Mouse (Mus musculus): ENCODE measurements around the gene Dgkz. TPM values are rescaled to one million over a fixed set of nuclear protein-coding genes. Genes with fewer than 3 reads are reported as not detected.

The Dgkz gene
- total and polyA plus RNA-seq, 2 experiments from 2014 or later, result 36.6 to 144 TPM

DNA sequence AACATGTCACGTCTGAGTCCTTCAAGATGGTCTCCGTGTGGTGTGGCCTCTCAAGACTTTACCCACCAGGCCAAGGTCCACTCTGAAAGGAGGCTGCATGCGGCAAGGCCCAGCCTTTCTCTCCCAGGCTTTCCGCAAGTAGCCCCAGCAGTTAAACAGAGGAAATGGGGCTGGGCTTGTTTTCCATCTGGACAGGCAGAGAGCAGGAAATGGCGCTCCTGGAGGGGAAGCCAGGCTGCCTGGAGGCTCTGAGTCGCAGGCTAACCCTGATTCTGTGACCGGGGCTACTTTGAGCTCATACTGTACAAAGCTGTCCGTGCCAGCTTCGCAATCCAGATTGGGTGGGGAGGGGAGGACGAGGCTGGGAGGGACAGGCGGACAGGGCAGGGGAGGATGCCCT, 7.7 kb downstream of the Dgkz start:
- no peak for DNase-seq (ENCODE audit: low spot score)
- 71% methylated on average over 11 of the region's 11 CpGs for WGBS
- Histone ChIP-seq H3K9me3 (ENCODE audit: low read length) (no peaks in the 10 kb centered on the region), H3K4me2 (ENCODE audit: low read depth, low read length, poor library complexity, severe bottlenecking) (no peak overlapping the region), H3K36me3 (ENCODE audit: insufficient read depth, low read length) (no peaks in the 10 kb centered on the region), H3K27me3 (ENCODE audit: insufficient read depth, low read length) (no peaks in the 10 kb centered on the region), H3K27ac (ENCODE audit: low read depth, low read length) (no peak overlapping the region), H3K9ac (replicated peaks; ENCODE audit: low read length, poor library complexity, severe bottlenecking) (no peak overlapping the region), H3K4me3 (ENCODE audit: low read depth, low read length) (no peak overlapping the region), H3K4me1 (ENCODE audit: insufficient read depth, low read length) (peaks cover 11% of the 10 kb centered on the region; the same call in 1 of the 2 replicates)
- TF ChIP-seq CTCF (IDR thresholded peaks at IDR 0.05), result no peak
- no peak for ATAC-seq (ENCODE audit: low FRiP score)

DNA sequence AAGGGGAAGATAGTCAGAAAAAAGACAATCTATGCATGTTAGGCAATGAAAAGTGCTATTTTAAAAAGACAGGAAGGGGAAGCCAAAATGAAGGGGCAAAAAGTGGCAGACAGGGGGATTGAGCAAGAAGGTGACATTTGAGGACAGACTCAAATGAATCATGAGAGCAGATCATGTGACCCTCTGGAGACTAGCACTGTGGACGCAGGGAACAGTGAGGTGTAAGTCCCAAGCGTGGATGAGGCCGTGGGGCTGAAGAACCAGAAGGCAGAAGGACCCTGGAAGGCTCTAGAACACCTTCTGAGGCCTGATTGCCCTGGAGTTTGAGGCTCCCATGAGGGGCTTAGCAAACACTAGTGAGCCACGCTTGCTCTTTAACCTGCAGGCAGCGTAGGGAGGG, 9.3 kb downstream of the Dgkz start:
- Histone ChIP-seq H3K36me3 (ENCODE audit: insufficient read depth, low read length) (no peaks in the 10 kb centered on the region), H3K27me3 (ENCODE audit: insufficient read depth, low read length) (no peaks in the 10 kb centered on the region), H3K27ac (ENCODE audit: low read depth, low read length) (no peak overlapping the region), H3K4me2 (ENCODE audit: low read depth, low read length, poor library complexity, severe bottlenecking) (no peak overlapping the region), H3K4me3 (ENCODE audit: low read depth, low read length) (no peak overlapping the region), H3K9ac (replicated peaks; ENCODE audit: low read length, poor library complexity, severe bottlenecking) (no peak overlapping the region), H3K4me1 (ENCODE audit: insufficient read depth, low read length) (peaks cover 13% of the 10 kb centered on the region; the same call in 1 of the 2 replicates), H3K9me3 (ENCODE audit: low read length) (no peaks in the 10 kb centered on the region)
- ATAC-seq (ENCODE audit: low FRiP score), result no peak
- TF ChIP-seq CTCF (IDR thresholded peaks at IDR 0.05), result no peak
- 90% methylated on average over 5 of the region's 5 CpGs for WGBS
- no peak for DNase-seq (ENCODE audit: low spot score)

DNA sequence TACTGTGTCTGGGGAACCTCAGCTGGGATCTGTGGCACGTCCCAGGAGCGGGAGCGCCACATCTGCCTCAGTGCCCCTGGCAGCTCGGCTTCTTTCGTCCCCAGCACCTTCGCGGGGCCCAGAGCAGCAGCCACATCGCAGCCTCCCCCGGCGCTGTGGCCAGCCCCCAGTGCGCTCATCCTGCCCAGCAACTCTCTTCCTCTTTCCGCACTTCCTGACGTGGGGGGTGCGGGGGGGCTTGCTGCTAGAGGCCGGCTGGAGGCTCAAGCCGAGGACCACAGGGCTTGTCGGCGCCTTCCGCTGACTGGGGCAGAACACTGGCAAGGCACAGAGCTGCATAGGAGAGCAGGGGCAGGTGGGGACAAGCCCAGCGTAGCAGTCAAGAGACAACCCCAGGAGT, 10.2 kb downstream of the Dgkz start:
- peaks cover 9% of the 10 kb centered on the region; the same call in 1 of the 2 replicates for H3K4me1 ChIP-seq (ENCODE audit: insufficient read depth, low read length)
- 26% methylated on average over 20 of the region's 20 CpGs for WGBS
- H3K9ac ChIP-seq (replicated peaks; ENCODE audit: low read length, poor library complexity, severe bottlenecking), result no peak overlapping the region; the same call in 1 of the 2 replicates
- no peaks in the 10 kb centered on the region for H3K9me3 ChIP-seq (ENCODE audit: low read length)
- no peak for ATAC-seq (ENCODE audit: low FRiP score)
- TF ChIP-seq CTCF (IDR thresholded peaks at IDR 0.05), result no peak
- no peak overlapping the region for H3K27ac ChIP-seq (ENCODE audit: low read depth, low read length)
- H3K36me3 ChIP-seq (ENCODE audit: insufficient read depth, low read length), result no peaks in the 10 kb centered on the region
- DNase-seq (ENCODE audit: low spot score), result no peak
- H3K4me2 ChIP-seq (ENCODE audit: low read depth, low read length, poor library complexity, severe bottlenecking), result 0 out of 2 replicates have a peak overlapping the region, but pooled peaks have one; percentile 18
- no peaks in the 10 kb centered on the region for H3K27me3 ChIP-seq (ENCODE audit: insufficient read depth, low read length)
- peak overlapping the region; percentile 2; the same call in 1 of the 2 replicates for H3K4me3 ChIP-seq (ENCODE audit: low read depth, low read length)

DNA sequence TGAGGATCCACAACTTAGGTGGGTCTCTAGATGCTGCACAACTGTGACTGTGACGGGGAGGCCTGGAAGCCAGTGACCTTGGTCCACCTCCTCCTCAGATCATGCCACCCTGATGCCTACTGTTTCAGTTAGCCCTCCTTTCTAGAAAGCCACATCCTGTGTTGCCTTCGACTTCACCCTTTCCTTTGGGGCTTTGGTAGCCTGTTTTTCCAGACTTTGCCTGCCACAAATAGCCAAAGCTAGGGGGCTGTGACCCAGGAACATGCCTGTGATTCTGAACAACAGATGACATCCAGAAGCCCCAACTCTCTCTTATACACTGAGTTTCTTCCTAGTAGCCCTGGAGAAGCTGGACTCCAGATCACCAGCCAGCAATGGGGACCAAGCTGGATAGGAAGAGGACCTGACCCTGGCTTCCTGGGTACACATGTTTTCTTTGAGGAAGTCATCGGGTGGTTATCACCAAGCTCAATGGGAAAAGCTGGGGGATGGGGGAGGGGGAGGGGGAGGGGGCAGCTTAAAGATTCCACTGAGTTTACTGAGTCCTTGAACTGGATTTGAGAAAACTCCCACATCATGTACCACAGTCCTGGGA, 11.0 kb downstream of the Dgkz start:
- ATAC-seq (ENCODE audit: low FRiP score) (no peak), DNase-seq (ENCODE audit: low spot score) (no peak)
- no peak overlapping the region for H3K9ac ChIP-seq (replicated peaks; ENCODE audit: low read length, poor library complexity, severe bottlenecking)
- H3K27me3 ChIP-seq (ENCODE audit: insufficient read depth, low read length), result no peaks in the 10 kb centered on the region
- H3K36me3 ChIP-seq (ENCODE audit: insufficient read depth, low read length), result no peaks in the 10 kb centered on the region
- H3K27ac ChIP-seq (ENCODE audit: low read depth, low read length), result no peak overlapping the region
- H3K4me3 ChIP-seq (ENCODE audit: low read depth, low read length), result no peak overlapping the region
- 83% methylated on average over 3 of the region's 3 CpGs for WGBS
- no peak overlapping the region for H3K4me2 ChIP-seq (ENCODE audit: low read depth, low read length, poor library complexity, severe bottlenecking)
- peaks cover 9% of the 10 kb centered on the region; the same call in 1 of the 2 replicates for H3K4me1 ChIP-seq (ENCODE audit: insufficient read depth, low read length)
- no peaks in the 10 kb centered on the region for H3K9me3 ChIP-seq (ENCODE audit: low read length)
- TF ChIP-seq CTCF (IDR thresholded peaks at IDR 0.05), result no peak

DNA sequence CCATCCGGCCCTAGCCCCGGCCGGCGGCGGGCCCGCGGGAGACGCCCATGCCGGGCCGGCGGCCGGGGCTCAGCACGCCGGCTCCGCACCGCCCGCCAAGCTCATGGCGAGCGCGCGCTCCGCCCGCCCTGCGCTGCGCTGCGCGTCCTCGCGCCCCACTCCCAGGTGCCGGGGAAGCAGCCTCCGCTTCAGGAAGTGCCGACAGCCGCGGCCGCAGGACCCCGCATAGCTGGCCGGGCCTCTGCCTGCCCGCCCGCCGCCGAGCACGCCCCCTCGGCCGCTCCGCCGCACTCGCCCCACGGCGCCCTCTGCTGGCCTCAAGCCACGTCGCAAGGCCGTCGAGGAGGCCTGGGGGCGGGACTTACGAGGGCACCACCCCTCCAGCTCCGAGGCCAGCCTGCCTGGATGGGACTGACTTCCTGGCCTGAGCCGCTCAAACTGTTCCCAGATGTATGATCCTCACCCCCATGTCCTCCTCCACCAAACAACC, 12.2 kb downstream of the Dgkz start:
- H3K9ac ChIP-seq (replicated peaks; ENCODE audit: low read length, poor library complexity, severe bottlenecking), result peak overlapping the region; percentile 84
- WGBS, result 2% methylated on average over 30 of the region's 57 CpGs
- TF ChIP-seq CTCF (IDR thresholded peaks at IDR 0.05), result peak; percentile 85
- peak overlapping the region; percentile 87 for H3K4me3 ChIP-seq (ENCODE audit: low read depth, low read length)
- ATAC-seq (ENCODE audit: low FRiP score) (peak; percentile 93), DNase-seq (ENCODE audit: low spot score) (peak; percentile 92)
- H3K27me3 ChIP-seq (ENCODE audit: insufficient read depth, low read length), result no peaks in the 10 kb centered on the region
- no peaks in the 10 kb centered on the region for H3K9me3 ChIP-seq (ENCODE audit: low read length)
- H3K27ac ChIP-seq (ENCODE audit: low read depth, low read length), result peak overlapping the region; percentile 72
- no peaks in the 10 kb centered on the region for H3K36me3 ChIP-seq (ENCODE audit: insufficient read depth, low read length)
- peak overlapping the region; percentile 86 for H3K4me2 ChIP-seq (ENCODE audit: low read depth, low read length, poor library complexity, severe bottlenecking)
- H3K4me1 ChIP-seq (ENCODE audit: insufficient read depth, low read length), result peaks cover 11% of the 10 kb centered on the region; the same call in 1 of the 2 replicates

DNA sequence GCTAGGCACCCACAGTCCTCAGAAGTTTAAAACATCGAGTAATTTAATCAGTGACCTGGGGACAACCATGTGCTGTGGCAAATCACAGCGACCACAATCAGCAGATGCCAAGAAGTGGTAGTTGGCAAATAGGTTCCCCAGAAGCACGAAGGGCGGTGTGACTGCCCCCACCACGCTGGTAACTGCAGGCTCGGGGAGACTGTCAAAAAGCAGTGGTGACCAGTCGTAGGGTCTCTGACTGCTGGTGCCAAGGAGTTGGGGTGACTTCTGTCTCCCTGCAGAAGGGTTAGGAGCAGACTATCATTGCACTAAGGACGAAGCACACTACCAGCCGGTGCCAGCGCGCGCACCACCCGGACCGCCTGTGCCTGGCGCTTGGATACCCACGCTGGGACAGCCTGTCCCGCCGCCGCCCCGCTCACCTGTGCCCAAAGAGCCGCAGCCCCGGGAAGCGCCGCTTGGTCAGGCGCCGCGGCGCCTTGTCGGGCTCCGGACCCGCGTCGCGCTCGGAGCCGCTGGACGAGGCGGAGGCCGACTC, 12.7 kb downstream of the Dgkz start:
- 1% methylated on average over 34 of the region's 39 CpGs for WGBS
- H3K4me2 ChIP-seq (ENCODE audit: low read depth, low read length, poor library complexity, severe bottlenecking), result peak overlapping the region; percentile 86
- peaks cover 11% of the 10 kb centered on the region; the same call in 1 of the 2 replicates for H3K4me1 ChIP-seq (ENCODE audit: insufficient read depth, low read length)
- peak overlapping the region; percentile 84 for H3K9ac ChIP-seq (replicated peaks; ENCODE audit: low read length, poor library complexity, severe bottlenecking)
- TF ChIP-seq CTCF (IDR thresholded peaks at IDR 0.05), result no peak
- H3K9me3 ChIP-seq (ENCODE audit: low read length), result no peaks in the 10 kb centered on the region
- ATAC-seq (ENCODE audit: low FRiP score) (peak; percentile 57; the same call in 1 of the 2 replicates), DNase-seq (ENCODE audit: low spot score) (no peak)
- peak overlapping the region; percentile 87 for H3K4me3 ChIP-seq (ENCODE audit: low read depth, low read length)
- H3K27me3 ChIP-seq (ENCODE audit: insufficient read depth, low read length), result no peaks in the 10 kb centered on the region
- no peaks in the 10 kb centered on the region for H3K36me3 ChIP-seq (ENCODE audit: insufficient read depth, low read length)
- peak overlapping the region; percentile 72 for H3K27ac ChIP-seq (ENCODE audit: low read depth, low read length)

Data from midbrain, postnatal 0 days (tissue).